Mouse (Mus musculus) kidney, adult 2 months (tissue): ENCODE data around the gene Actl6a. TPM values are rescaled to one million over a fixed set of nuclear protein-coding genes. Genes with fewer than 3 reads are reported as not detected.

Experiments
- DNase-seq: peaks from one replicate; pipeline ENCODE4 v3.0.0; 2021
- H3K27ac ChIP-seq: fragments of 200-500 bp; 2 replicates; pipeline ENCODE4 v1.5.1; 2012; ENCODE audit warnings: low read depth, low read length, control low read depth, inconsistent platforms; ENCODE audit not compliant: insufficient read depth
- H3K27me3 ChIP-seq: fragments of 200-500 bp; replicated peaks from 2 replicates; pipeline ENCODE4 v1.6.1; 2012; ENCODE audit warnings: mild to moderate bottlenecking, moderate library complexity, low read length, inconsistent platforms; ENCODE audit not compliant: control insufficient read depth, insufficient read depth
- H3K36me3 ChIP-seq: fragments of 200-500 bp; 2 replicates; pipeline ENCODE4 v1.6.1; 2012; ENCODE audit warnings: mild to moderate bottlenecking, moderate library complexity, low read length, inconsistent platforms; ENCODE audit not compliant: control insufficient read depth, insufficient read depth
- H3K4me1 ChIP-seq: fragments of 200-500 bp; 2 replicates; pipeline ENCODE4 v1.6.1; 2011; ENCODE audit warnings: low read length; ENCODE audit not compliant: control insufficient read depth, insufficient read depth
- H3K4me3 ChIP-seq: fragments of 200-500 bp; 2 replicates; pipeline ENCODE4 v1.5.1; 2011; ENCODE audit warnings: mild to moderate bottlenecking, low read depth, low read length, control low read depth; ENCODE audit not compliant: insufficient read depth
- CTCF ChIP-seq: fragments of 200-500 bp; conservative IDR thresholded peaks from 2 replicates; pipeline ENCODE4 v1.5.1; 2011; ENCODE audit warnings: low read depth, mild to moderate bottlenecking, control low read depth, low read length, moderate library complexity, mixed read lengths; ENCODE audit not compliant: insufficient read depth, insufficient read length
- POLR2A ChIP-seq: fragments of 200-500 bp; IDR thresholded peaks from one replicate; pipeline ENCODE4 v1.6.1; 2011; ENCODE audit warnings: low read depth, low read length, control low read depth
- WGBS: fragments of 180-500 bp; shearing (Covaris S2); methylation state at CpG from one replicate; pipeline ENCODE4 v1.1.7; 2018; 5-methylcytosine and 5-hydroxymethylcytosine counted together
- polyA plus RNA-seq: library from polyadenylated mRNA; depleted of rRNA; stranded (reverse); fragments of >200 nt; gene quantifications from 2 replicates; pipeline ENCODE4 v1.2.3, GENCODE M21; 2012

Actl6a gene
- polyA plus RNA-seq, 1 experiment = 17.8 TPM

DNA sequence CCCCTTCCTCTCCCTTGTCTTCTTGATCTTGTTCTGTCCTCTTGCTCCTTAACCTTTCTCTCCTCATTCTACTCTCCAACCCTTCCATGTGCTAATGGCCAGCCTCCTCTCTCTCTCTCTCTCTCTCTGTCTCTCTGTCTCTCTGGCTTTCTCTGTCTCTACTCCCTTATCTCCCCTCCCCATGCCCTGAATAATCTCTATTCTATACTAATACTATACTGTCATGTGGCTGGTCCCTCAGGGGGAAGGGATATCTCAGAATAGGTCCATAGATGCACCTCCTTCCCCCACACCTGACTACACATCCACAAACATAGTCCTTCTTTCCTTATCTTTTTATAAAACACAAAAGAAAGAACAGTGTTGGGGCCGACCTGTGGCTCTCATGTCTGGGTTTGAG lies 19.6 kb upstream of the Actl6a start:
- WGBS = 86% methylated on average over 1 of the region's 1 CpGs
- TF ChIP-seq POLR2A (no peak), CTCF (no peak)

GRCm38 (mm10) chr3:32687156-32687555 lies 18.9 kb upstream of the Actl6a start:
- H3K4me1 ChIP-seq = no peaks in the 10 kb centered on the region
- no peak overlapping the region for H3K4me3 ChIP-seq
- WGBS = 39% methylated on average over 4 of the region's 4 CpGs
- H3K27me3 ChIP-seq = no peaks in the 10 kb centered on the region
- no peaks in the 10 kb centered on the region for H3K36me3 ChIP-seq
- DNase-seq = no peak
- TF ChIP-seq POLR2A (no peak), CTCF (0 out of 2 replicates have a peak, but pooled peaks have one; percentile 17)
- H3K27ac ChIP-seq = no peak overlapping the region

More for the DNA sequence above, 19.6 kb upstream of the Actl6a start:
- Histone ChIP-seq H3K27me3 (no peaks in the 10 kb centered on the region), H3K36me3 (no peaks in the 10 kb centered on the region), H3K4me3 (no peak overlapping the region), H3K4me1 (no peaks in the 10 kb centered on the region), H3K27ac (no peak overlapping the region)
- no peak for DNase-seq

- TF ChIP-seq CTCF = no peak
- TF ChIP-seq POLR2A = no peak
- no peak overlapping the region for H3K27ac ChIP-seq
- WGBS = 75% methylated on average over 9 of the region's 9 CpGs
Observed at GRCm38 (mm10) chr3:32689567-32689999, 16.5 kb upstream of the Actl6a start.

DNA sequence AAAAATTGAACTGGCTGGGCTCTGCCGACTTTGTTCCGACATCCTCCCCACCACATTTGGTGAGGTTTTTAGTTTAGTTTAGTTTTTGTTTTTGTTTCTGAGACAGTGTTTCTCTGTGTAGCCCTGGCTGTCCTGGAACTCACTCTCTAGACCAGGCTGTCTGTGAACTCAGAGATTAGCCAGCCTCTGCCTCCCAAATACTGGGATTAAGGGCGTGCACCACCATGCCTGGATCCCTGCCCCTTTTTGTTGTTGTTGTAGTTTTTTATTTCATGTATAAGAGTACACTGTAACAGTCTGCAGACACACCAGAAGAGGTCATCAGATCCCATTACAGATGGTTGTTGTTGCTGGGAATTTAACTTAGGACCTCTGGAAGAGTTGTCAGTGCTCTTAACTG lies 16.1 kb upstream of the Actl6a start:
- no peak for DNase-seq
- Histone ChIP-seq H3K4me1 (0 out of 2 replicates have a peak, but pooled peaks cover 3% of the 10 kb centered on the region), H3K36me3 (no peaks in the 10 kb centered on the region), H3K27ac (no peak overlapping the region), H3K4me3 (no peak overlapping the region), H3K27me3 (no peaks in the 10 kb centered on the region; the same call in 1 of the 2 replicates)
- WGBS = 84% methylated on average over 3 of the region's 3 CpGs
- no peak for TF ChIP-seq CTCF
- no peak for TF ChIP-seq POLR2A

More at GRCm38 (mm10) chr3:32689567-32689999, 16.5 kb upstream of the Actl6a start:
- no peak overlapping the region for H3K4me3 ChIP-seq
- 0 out of 2 replicates have a peak, but pooled peaks cover 3% of the 10 kb centered on the region for H3K4me1 ChIP-seq
- DNase-seq = no peak
- H3K27me3 ChIP-seq = no peaks in the 10 kb centered on the region; the same call in 1 of the 2 replicates
- no peaks in the 10 kb centered on the region for H3K36me3 ChIP-seq

DNA sequence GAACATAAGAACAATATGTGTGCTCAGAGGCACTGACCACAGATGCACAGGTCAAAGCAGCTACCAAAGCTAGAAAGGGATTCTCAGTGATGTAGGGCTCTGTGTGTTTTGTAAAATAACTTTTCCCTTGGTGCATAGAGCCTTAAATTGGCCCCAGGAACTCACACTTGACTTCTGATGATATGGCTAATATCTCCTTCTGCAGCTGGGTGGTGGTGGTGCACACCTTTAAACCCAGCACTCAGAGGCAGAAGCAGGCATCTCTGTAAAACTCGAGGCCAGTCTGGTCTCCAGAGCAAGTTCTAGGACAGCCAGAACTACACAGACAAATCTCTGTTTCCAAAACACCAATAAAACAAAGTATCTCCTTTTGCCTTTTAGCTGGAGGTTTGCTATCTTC lies 15.2 kb upstream of the Actl6a start:
- no peak overlapping the region for H3K27ac ChIP-seq
- H3K27me3 ChIP-seq = no peaks in the 10 kb centered on the region; the same call in 1 of the 2 replicates
- DNase-seq = no peak
- no peaks in the 10 kb centered on the region for H3K36me3 ChIP-seq
- WGBS = 56% methylated on average over 1 of the region's 1 CpGs
- H3K4me1 ChIP-seq = 0 out of 2 replicates have a peak, but pooled peaks cover 3% of the 10 kb centered on the region
- TF ChIP-seq POLR2A (no peak), CTCF (no peak)
- no peak overlapping the region for H3K4me3 ChIP-seq

- 75% methylated on average over 5 of the region's 5 CpGs for WGBS
- Histone ChIP-seq H3K4me1 (0 out of 2 replicates have a peak, but pooled peaks cover 3% of the 10 kb centered on the region), H3K27ac (no peak overlapping the region), H3K27me3 (no peaks in the 10 kb centered on the region; the same call in 1 of the 2 replicates), H3K36me3 (no peaks in the 10 kb centered on the region), H3K4me3 (no peak overlapping the region)
- TF ChIP-seq POLR2A (no peak), CTCF (no peak)
- no peak for DNase-seq
Observed at GRCm38 (mm10) chr3:32691841-32692240, 14.3 kb upstream of the Actl6a start.

DNA sequence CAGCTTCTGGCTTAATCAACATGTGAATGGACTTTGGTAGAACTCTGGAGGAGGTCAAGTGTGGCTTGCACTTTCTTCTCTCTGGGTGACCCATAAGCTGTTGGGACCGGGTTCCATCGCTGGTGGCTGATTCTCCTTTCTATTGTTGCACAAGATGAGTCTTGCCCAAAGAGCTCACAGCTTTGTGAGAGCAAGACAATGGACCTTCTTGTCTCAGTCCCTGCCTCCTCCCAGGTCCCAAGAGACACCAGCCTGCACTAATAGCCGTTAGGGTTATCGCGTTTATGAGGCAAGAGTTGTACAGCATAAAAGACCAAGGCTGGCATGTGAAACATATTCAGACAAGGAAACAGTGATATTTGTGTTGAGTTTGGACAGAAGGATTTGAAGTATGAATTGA lies 11.9 kb upstream of the Actl6a start:
- Histone ChIP-seq H3K27me3 (no peaks in the 10 kb centered on the region; the same call in 1 of the 2 replicates), H3K36me3 (no peaks in the 10 kb centered on the region), H3K27ac (no peak overlapping the region), H3K4me1 (0 out of 2 replicates have a peak, but pooled peaks cover 3% of the 10 kb centered on the region), H3K4me3 (no peak overlapping the region)
- peak; percentile 32 for DNase-seq
- WGBS = 61% methylated on average over 5 of the region's 5 CpGs
- TF ChIP-seq POLR2A = no peak
- no peak for TF ChIP-seq CTCF

GRCm38 (mm10) chr3:32694737-32695582 lies 11.1 kb upstream of the Actl6a start:
- Histone ChIP-seq H3K27me3 (no peaks in the 10 kb centered on the region; the same call in 1 of the 2 replicates), H3K27ac (no peak overlapping the region), H3K36me3 (no peaks in the 10 kb centered on the region), H3K4me1 (0 out of 2 replicates have a peak, but pooled peaks cover 3% of the 10 kb centered on the region), H3K4me3 (no peak overlapping the region)
- DNase-seq = peak; percentile 5
- 44% methylated on average over 12 of the region's 12 CpGs for WGBS
- TF ChIP-seq CTCF = no peak; the same call in 1 of the 2 replicates
